Mouse (Mus musculus) stomach, postnatal 0 days (tissue): ENCODE results near the gene Rnf126.

ENCODE experiments used
- CTCF ChIP-seq: IDR thresholded peaks from 2 replicates; pipeline ENCODE4 v1.5.1; 2016; ENCODE audit warnings: antibody characterized with exemption, low read depth, mild to moderate bottlenecking, moderate library complexity
- EP300 ChIP-seq: optimal IDR thresholded peaks from 2 replicates; pipeline ENCODE3; 2016; ENCODE audit warnings: antibody characterized with exemption

DNA sequence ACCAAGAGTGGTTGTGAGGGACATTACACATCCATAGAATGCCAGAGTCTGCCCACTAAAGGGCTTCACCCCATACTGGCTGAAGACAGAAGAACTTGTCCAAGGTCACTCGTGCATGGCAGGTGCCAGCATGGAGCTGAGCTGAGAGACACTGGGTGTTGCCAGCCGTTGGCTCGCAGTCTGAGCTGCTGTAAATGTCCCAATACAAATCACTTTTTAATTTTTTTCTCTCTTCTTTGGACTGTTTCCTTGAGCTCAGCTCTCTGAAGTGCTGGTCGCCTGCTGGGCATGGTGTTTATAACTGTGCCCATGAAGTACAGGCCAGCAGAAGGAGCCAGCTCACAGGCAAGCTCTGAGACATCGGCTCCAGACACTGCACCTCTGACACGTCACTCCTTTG, 43.7 kb downstream of the Rnf126 start:
- no peak for TF ChIP-seq CTCF
- no peak for TF ChIP-seq EP300
